Mouse (Mus musculus): ENCODE measurements at regions not wholly inside any gene's neighbourhood (a gene's known extent, or its start where the extent isn't known, plus 50 kb on each side); places are given as distances from the start of the nearest gene placed in this dataset.

GRCm38 (mm10) chr12:118377898-118378297 lies 76.7 kb upstream of the Sp4 start:
- H3K27ac ChIP-seq (ENCODE audit: control insufficient read depth, insufficient read depth, low read length) = no peak overlapping the region
- H3K27me3 ChIP-seq (ENCODE audit: control insufficient read depth, insufficient read depth, low read length) = no peaks in the 10 kb centered on the region
- H3K4me3 ChIP-seq (ENCODE audit: control insufficient read depth, insufficient read depth, low read length) = no peak overlapping the region
- no peaks in the 10 kb centered on the region for H3K36me3 ChIP-seq (ENCODE audit: control insufficient read depth, insufficient read depth, low read length)
- no peak for DNase-seq
- TF ChIP-seq POLR2A (IDR thresholded peaks at IDR 0.05; ENCODE audit: control insufficient read depth, extremely low read depth, insufficient read depth, low read length, poor library complexity) (no peak), CTCF (IDR thresholded peaks at IDR 0.05; ENCODE audit: borderline replicate concordance, control insufficient read depth, extremely low read depth, insufficient read depth, low read length, poor library complexity) (no peak)
- H3K4me1 ChIP-seq (replicated peaks; ENCODE audit: control insufficient read depth, insufficient read depth, low read length) = peaks cover 23% of the 10 kb centered on the region
- WGBS = 95% methylated on average over 5 of the region's 5 CpGs

- Histone ChIP-seq H3K36me3 (ENCODE audit: control insufficient read depth, insufficient read depth, low read length) (no peaks in the 10 kb centered on the region), H3K4me3 (ENCODE audit: control insufficient read depth, insufficient read depth, low read length) (no peak overlapping the region), H3K27me3 (ENCODE audit: control insufficient read depth, insufficient read depth, low read length) (no peaks in the 10 kb centered on the region), H3K4me1 (replicated peaks; ENCODE audit: control insufficient read depth, insufficient read depth, low read length) (peaks cover 26% of the 10 kb centered on the region), H3K27ac (ENCODE audit: control insufficient read depth, insufficient read depth, low read length) (peak overlapping the region; percentile 74)
- DNase-seq = peak; percentile 74
- TF ChIP-seq POLR2A (IDR thresholded peaks at IDR 0.05; ENCODE audit: control insufficient read depth, extremely low read depth, insufficient read depth, low read length, poor library complexity) (no peak), CTCF (IDR thresholded peaks at IDR 0.05; ENCODE audit: borderline replicate concordance, control insufficient read depth, extremely low read depth, insufficient read depth, low read length, poor library complexity) (no peak)
- 10% methylated on average over 14 of the region's 14 CpGs for WGBS
Measured at GRCm38 (mm10) chr12:118376521-118377493, 75.6 kb upstream of the Sp4 start.

- TF ChIP-seq POLR2A (IDR thresholded peaks at IDR 0.05; ENCODE audit: control insufficient read depth, extremely low read depth, insufficient read depth, low read length, poor library complexity) (no peak), CTCF (IDR thresholded peaks at IDR 0.05; ENCODE audit: borderline replicate concordance, control insufficient read depth, extremely low read depth, insufficient read depth, low read length, poor library complexity) (no peak)
- DNase-seq = no peak
- WGBS = 12% methylated on average over 6 of the region's 6 CpGs
- H3K4me3 ChIP-seq (ENCODE audit: control insufficient read depth, insufficient read depth, low read length) = no peak overlapping the region
- H3K36me3 ChIP-seq (ENCODE audit: control insufficient read depth, insufficient read depth, low read length) = no peaks in the 10 kb centered on the region
- H3K27ac ChIP-seq (ENCODE audit: control insufficient read depth, insufficient read depth, low read length) = peak overlapping the region; percentile 63; the same call in 1 of the 2 replicates
- no peaks in the 10 kb centered on the region for H3K27me3 ChIP-seq (ENCODE audit: control insufficient read depth, insufficient read depth, low read length)
- peaks cover 26% of the 10 kb centered on the region for H3K4me1 ChIP-seq (replicated peaks; ENCODE audit: control insufficient read depth, insufficient read depth, low read length)
Measured at GRCm38 (mm10) chr12:118373250-118373649, 72.0 kb upstream of the Sp4 start.

- TF ChIP-seq CTCF (IDR thresholded peaks at IDR 0.05; ENCODE audit: borderline replicate concordance, control insufficient read depth, extremely low read depth, insufficient read depth, low read length, poor library complexity) (no peak), POLR2A (IDR thresholded peaks at IDR 0.05; ENCODE audit: control insufficient read depth, extremely low read depth, insufficient read depth, low read length, poor library complexity) (no peak)
- WGBS = 98% methylated on average over 4 of the region's 4 CpGs
- H3K4me1 ChIP-seq (replicated peaks; ENCODE audit: control insufficient read depth, insufficient read depth, low read length) = peaks cover 23% of the 10 kb centered on the region
Measured at GRCm38 (mm10) chr12:118371905-118372304, 70.7 kb upstream of the Sp4 start.

GRCm38 (mm10) chr12:118367307-118368076 lies 66.3 kb upstream of the Sp4 start:
- no peak for DNase-seq

More at GRCm38 (mm10) chr12:118371905-118372304, 70.7 kb upstream of the Sp4 start:
- Histone ChIP-seq H3K36me3 (ENCODE audit: control insufficient read depth, insufficient read depth, low read length) (no peaks in the 10 kb centered on the region), H3K27me3 (ENCODE audit: control insufficient read depth, insufficient read depth, low read length) (no peaks in the 10 kb centered on the region), H3K4me3 (ENCODE audit: control insufficient read depth, insufficient read depth, low read length) (no peak overlapping the region), H3K27ac (ENCODE audit: control insufficient read depth, insufficient read depth, low read length) (no peak overlapping the region)
- DNase-seq = no peak

GRCm38 (mm10) chr12:118352866-118353265 lies 51.6 kb upstream of the Sp4 start:
- Histone ChIP-seq H3K27me3 (ENCODE audit: control insufficient read depth, insufficient read depth, low read length) (no peaks in the 10 kb centered on the region), H3K4me3 (ENCODE audit: control insufficient read depth, insufficient read depth, low read length) (no peak overlapping the region), H3K36me3 (ENCODE audit: control insufficient read depth, insufficient read depth, low read length) (no peaks in the 10 kb centered on the region), H3K27ac (ENCODE audit: control insufficient read depth, insufficient read depth, low read length) (no peak overlapping the region), H3K4me1 (replicated peaks; ENCODE audit: control insufficient read depth, insufficient read depth, low read length) (no peaks in the 10 kb centered on the region)
- DNase-seq = no peak
- TF ChIP-seq POLR2A (IDR thresholded peaks at IDR 0.05; ENCODE audit: control insufficient read depth, extremely low read depth, insufficient read depth, low read length, poor library complexity) (no peak), CTCF (IDR thresholded peaks at IDR 0.05; ENCODE audit: borderline replicate concordance, control insufficient read depth, extremely low read depth, insufficient read depth, low read length, poor library complexity) (no peak)
- 96% methylated on average over 7 of the region's 7 CpGs for WGBS

More at GRCm38 (mm10) chr12:118367307-118368076, 66.3 kb upstream of the Sp4 start:
- no peaks in the 10 kb centered on the region for H3K27me3 ChIP-seq (ENCODE audit: control insufficient read depth, insufficient read depth, low read length)
- no peak overlapping the region for H3K27ac ChIP-seq (ENCODE audit: control insufficient read depth, insufficient read depth, low read length)
- 82% methylated on average over 10 of the region's 10 CpGs for WGBS
- no peak overlapping the region for H3K4me3 ChIP-seq (ENCODE audit: control insufficient read depth, insufficient read depth, low read length)
- TF ChIP-seq CTCF (IDR thresholded peaks at IDR 0.05; ENCODE audit: borderline replicate concordance, control insufficient read depth, extremely low read depth, insufficient read depth, low read length, poor library complexity) = no peak
- TF ChIP-seq POLR2A (IDR thresholded peaks at IDR 0.05; ENCODE audit: control insufficient read depth, extremely low read depth, insufficient read depth, low read length, poor library complexity) = no peak
- no peaks in the 10 kb centered on the region for H3K36me3 ChIP-seq (ENCODE audit: control insufficient read depth, insufficient read depth, low read length)
- H3K4me1 ChIP-seq (replicated peaks; ENCODE audit: control insufficient read depth, insufficient read depth, low read length) = peaks cover 2% of the 10 kb centered on the region; the same call in 1 of the 2 replicates
